Mouse (Mus musculus): ENCODE measurements around the gene Wnt10b. TPM values are rescaled to one million over a fixed set of nuclear protein-coding genes. Genes with fewer than 3 reads are reported as not detected.

The Wnt10b gene
- total and polyA plus RNA-seq, 2 experiments from 2014 or later = 1.4 TPM; not detected in 1

- H3K27ac ChIP-seq = no peak overlapping the region
- DNase-seq (ENCODE audit: low spot score) (no peak), ATAC-seq (no peak)
- WGBS = 1% methylated on average over 55 of the region's 58 CpGs
- peaks cover 58% of the 10 kb centered on the region for H3K27me3 ChIP-seq (ENCODE audit: insufficient read depth, low read length)
- peak overlapping the region; percentile 70 for H3K4me2 ChIP-seq (ENCODE audit: low read depth, low read length)
- peaks cover 25% of the 10 kb centered on the region; the same call in 1 of the 2 replicates for H3K4me1 ChIP-seq (ENCODE audit: insufficient read depth, low read length)
- H3K36me3 ChIP-seq (ENCODE audit: insufficient read depth, low read length) = no peaks in the 10 kb centered on the region
- H3K4me3 ChIP-seq (ENCODE audit: low read length) = peak overlapping the region; percentile 50
- H3K9ac ChIP-seq (replicated peaks; ENCODE audit: low read length) = peak overlapping the region; percentile 34; the same call in 1 of the 2 replicates
- H3K9me3 ChIP-seq (ENCODE audit: low read length) = no peaks in the 10 kb centered on the region
- TF ChIP-seq CTCF (IDR thresholded peaks at IDR 0.05; ENCODE audit: low read depth) = no peak
Measured at GRCm38 (mm10) chr15:98806809-98807770, 29.1 kb upstream of the Wnt10b start.

- TF ChIP-seq CTCF (IDR thresholded peaks at IDR 0.05; ENCODE audit: low read depth) = no peak
- no peak for ATAC-seq
- H3K4me2 ChIP-seq (ENCODE audit: low read depth, low read length) = peak overlapping the region; percentile 85
- H3K4me1 ChIP-seq (ENCODE audit: insufficient read depth, low read length) = peaks cover 25% of the 10 kb centered on the region; the same call in 1 of the 2 replicates
- H3K9me3 ChIP-seq (ENCODE audit: low read length) = no peaks in the 10 kb centered on the region
- H3K9ac ChIP-seq (replicated peaks; ENCODE audit: low read length) = no peak overlapping the region
- H3K4me3 ChIP-seq (ENCODE audit: low read length) = peak overlapping the region; percentile 50
- peaks cover 64% of the 10 kb centered on the region for H3K27me3 ChIP-seq (ENCODE audit: insufficient read depth, low read length)
- no peaks in the 10 kb centered on the region for H3K36me3 ChIP-seq (ENCODE audit: insufficient read depth, low read length)
- no peak overlapping the region for H3K27ac ChIP-seq
- DNase-seq (ENCODE audit: low spot score) = no peak
- 12% methylated on average over 30 of the region's 30 CpGs for WGBS
Measured at GRCm38 (mm10) chr15:98806071-98806808, 28.3 kb upstream of the Wnt10b start.

- Histone ChIP-seq H3K27me3 (ENCODE audit: insufficient read depth, low read length) (peaks cover 71% of the 10 kb centered on the region), H3K36me3 (ENCODE audit: insufficient read depth, low read length) (no peaks in the 10 kb centered on the region), H3K4me3 (ENCODE audit: low read length) (peak overlapping the region; percentile 47), H3K9ac (replicated peaks; ENCODE audit: low read length) (peak overlapping the region; percentile 49), H3K4me2 (ENCODE audit: low read depth, low read length) (peak overlapping the region; percentile 85), H3K27ac (no peak overlapping the region), H3K4me1 (ENCODE audit: insufficient read depth, low read length) (peaks cover 25% of the 10 kb centered on the region; the same call in 1 of the 2 replicates), H3K9me3 (ENCODE audit: low read length) (no peaks in the 10 kb centered on the region)
- peak; percentile 75 for TF ChIP-seq CTCF (IDR thresholded peaks at IDR 0.05; ENCODE audit: low read depth)
- 1% methylated on average over 57 of the region's 64 CpGs for WGBS
- peak; percentile 85 for DNase-seq (ENCODE audit: low spot score)
- peak; percentile 61 for ATAC-seq
Measured at GRCm38 (mm10) chr15:98805324-98806040, 27.5 kb upstream of the Wnt10b start.

GRCm38 (mm10) chr15:98804054-98804453 is 26.1 kb upstream of the Wnt10b start:
- no peak overlapping the region for H3K27ac ChIP-seq
- ATAC-seq = no peak
- peak overlapping the region; percentile 48 for H3K4me2 ChIP-seq (ENCODE audit: low read depth, low read length)
- DNase-seq (ENCODE audit: low spot score) = peak; percentile 87
- WGBS = under 1% methylated on average over 32 of the region's 32 CpGs
- TF ChIP-seq CTCF (IDR thresholded peaks at IDR 0.05; ENCODE audit: low read depth) = peak; percentile 89
- H3K27me3 ChIP-seq (ENCODE audit: insufficient read depth, low read length) = peaks cover 70% of the 10 kb centered on the region
- H3K4me1 ChIP-seq (ENCODE audit: insufficient read depth, low read length) = peaks cover 25% of the 10 kb centered on the region; the same call in 1 of the 2 replicates
- H3K9ac ChIP-seq (replicated peaks; ENCODE audit: low read length) = no peak overlapping the region
- no peaks in the 10 kb centered on the region for H3K36me3 ChIP-seq (ENCODE audit: insufficient read depth, low read length)
- peak overlapping the region; percentile 24 for H3K4me3 ChIP-seq (ENCODE audit: low read length)
- no peaks in the 10 kb centered on the region for H3K9me3 ChIP-seq (ENCODE audit: low read length)

- DNase-seq (ENCODE audit: low spot score) (no peak), ATAC-seq (no peak)
- no peak for TF ChIP-seq CTCF (IDR thresholded peaks at IDR 0.05; ENCODE audit: low read depth)
- Histone ChIP-seq H3K9me3 (ENCODE audit: low read length) (no peaks in the 10 kb centered on the region), H3K36me3 (ENCODE audit: insufficient read depth, low read length) (no peaks in the 10 kb centered on the region), H3K9ac (replicated peaks; ENCODE audit: low read length) (no peak overlapping the region), H3K4me3 (ENCODE audit: low read length) (no peak overlapping the region), H3K4me2 (ENCODE audit: low read depth, low read length) (no peak overlapping the region), H3K27ac (no peak overlapping the region), H3K27me3 (ENCODE audit: insufficient read depth, low read length) (peaks cover 62% of the 10 kb centered on the region), H3K4me1 (ENCODE audit: insufficient read depth, low read length) (peaks cover 17% of the 10 kb centered on the region; the same call in 1 of the 2 replicates)
- 10% methylated on average over 8 of the region's 8 CpGs for WGBS
Measured at GRCm38 (mm10) chr15:98802926-98803325, 25.0 kb upstream of the Wnt10b start.

- no peak overlapping the region for H3K4me2 ChIP-seq (ENCODE audit: low read depth, low read length)
- no peak overlapping the region for H3K27ac ChIP-seq
- H3K9me3 ChIP-seq (ENCODE audit: low read length) = no peaks in the 10 kb centered on the region
- WGBS = 10% methylated on average over 12 of the region's 12 CpGs
- peak; percentile 88 for TF ChIP-seq CTCF (IDR thresholded peaks at IDR 0.05; ENCODE audit: low read depth)
- ATAC-seq = peak; percentile 51; the same call in 1 of the 2 replicates
- no peak overlapping the region for H3K9ac ChIP-seq (replicated peaks; ENCODE audit: low read length)
- peaks cover 67% of the 10 kb centered on the region for H3K27me3 ChIP-seq (ENCODE audit: insufficient read depth, low read length)
- no peak overlapping the region for H3K4me3 ChIP-seq (ENCODE audit: low read length)
- peak; percentile 88 for DNase-seq (ENCODE audit: low spot score)
- H3K4me1 ChIP-seq (ENCODE audit: insufficient read depth, low read length) = no peaks in the 10 kb centered on the region
- no peaks in the 10 kb centered on the region for H3K36me3 ChIP-seq (ENCODE audit: insufficient read depth, low read length)
Measured at GRCm38 (mm10) chr15:98799396-98799795, 21.4 kb upstream of the Wnt10b start.

All from hindbrain, postnatal 0 days (tissue).